Mouse (Mus musculus): Measurements from ENCODE around the gene Nectin2. TPM values are rescaled to one million over a fixed set of nuclear protein-coding genes. Genes with fewer than 3 reads are reported as not detected.

Nectin2 gene
- polyA plus RNA-seq, 1 experiment from 2014 or later: 84.5 TPM

DNA sequence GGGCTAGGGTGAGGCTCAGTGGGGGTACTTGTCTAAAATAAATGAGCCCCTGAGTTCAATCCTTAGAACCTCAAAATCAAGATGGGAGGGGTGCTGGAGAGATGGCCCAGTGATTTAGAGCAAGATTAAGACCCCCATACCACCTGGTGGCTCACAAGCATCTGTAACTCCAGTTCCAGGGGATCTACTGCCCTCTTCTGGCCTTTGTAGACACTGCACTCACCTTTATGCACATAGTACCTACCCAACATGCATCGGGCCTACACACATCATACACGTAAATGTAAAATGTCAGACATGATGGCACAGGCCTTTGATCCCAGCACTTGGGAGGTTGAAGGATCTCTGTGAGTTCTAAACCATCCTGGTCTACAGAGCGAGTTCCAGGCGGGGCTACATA is 32.4 kb upstream of the Nectin2 start:
- H3K4me3 ChIP-seq: no peak overlapping the region
- H3K9me3 ChIP-seq: no peaks in the 10 kb centered on the region
- no peak for ATAC-seq (ENCODE audit: insufficient number of reproducible peaks, low FRiP score, low TSS enrichment, low read depth)
- 90% methylated on average over 4 of the region's 4 CpGs for WGBS
- no peak overlapping the region for H3K9ac ChIP-seq
- no peak overlapping the region for H3K4me2 ChIP-seq
- no peaks in the 10 kb centered on the region for H3K27me3 ChIP-seq
- H3K27ac ChIP-seq: no peak overlapping the region
- H3K36me3 ChIP-seq: no peaks in the 10 kb centered on the region
- peaks cover 4% of the 10 kb centered on the region; the same call in 1 of the 2 replicates for H3K4me1 ChIP-seq

DNA sequence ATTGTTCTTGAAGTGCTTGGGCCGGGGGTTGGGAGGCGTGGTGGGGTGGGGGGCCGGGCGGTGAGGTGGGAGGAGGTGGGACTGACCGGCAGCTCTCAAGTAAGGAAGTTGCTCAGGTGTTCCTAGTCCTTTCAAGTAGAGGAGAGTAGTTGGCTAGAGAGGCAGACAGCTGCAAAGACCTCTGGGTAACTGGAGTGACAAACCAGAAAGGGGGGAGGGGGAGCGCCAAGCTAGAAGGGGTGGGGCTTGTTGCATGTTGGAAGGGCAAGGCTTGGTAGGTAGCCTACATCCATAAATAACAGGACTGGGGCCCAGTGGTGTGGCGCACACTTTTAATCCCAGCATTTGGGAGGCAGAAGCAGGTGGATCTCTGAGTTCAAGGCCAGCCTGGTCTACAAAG is 31.5 kb upstream of the Nectin2 start:
- Histone ChIP-seq H3K4me1 (peaks cover 4% of the 10 kb centered on the region; the same call in 1 of the 2 replicates), H3K27me3 (no peaks in the 10 kb centered on the region), H3K27ac (no peak overlapping the region), H3K9me3 (no peaks in the 10 kb centered on the region), H3K9ac (no peak overlapping the region), H3K4me2 (no peak overlapping the region), H3K36me3 (no peaks in the 10 kb centered on the region), H3K4me3 (no peak overlapping the region)
- no peak for ATAC-seq (ENCODE audit: insufficient number of reproducible peaks, low FRiP score, low TSS enrichment, low read depth)
- 89% methylated on average over 7 of the region's 7 CpGs for WGBS

DNA sequence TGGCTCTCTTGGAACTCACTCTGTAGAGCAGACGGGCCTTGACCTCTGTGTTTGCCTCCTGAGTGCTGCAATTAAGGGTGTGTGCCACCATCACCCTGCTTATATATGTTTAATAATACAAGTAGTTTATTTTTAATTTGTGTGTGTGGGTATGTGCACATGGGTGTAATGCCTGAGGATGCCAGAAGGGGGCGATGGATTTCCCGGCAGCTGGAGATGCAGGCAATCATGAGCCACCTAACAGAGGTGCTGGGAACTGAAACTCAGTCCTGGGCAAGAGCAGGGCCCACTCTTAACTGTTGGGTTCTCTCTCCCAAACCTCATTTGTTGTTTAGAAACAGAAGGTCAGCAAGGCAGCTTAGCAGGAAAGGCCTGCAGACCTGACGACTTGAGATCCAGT is 29.6 kb upstream of the Nectin2 start:
- WGBS: 79% methylated on average over 4 of the region's 4 CpGs
- Histone ChIP-seq H3K4me3 (no peak overlapping the region), H3K27me3 (no peaks in the 10 kb centered on the region), H3K9me3 (no peaks in the 10 kb centered on the region), H3K4me2 (no peak overlapping the region), H3K36me3 (no peaks in the 10 kb centered on the region), H3K9ac (no peak overlapping the region), H3K4me1 (no peaks in the 10 kb centered on the region), H3K27ac (no peak overlapping the region)
- ATAC-seq (ENCODE audit: insufficient number of reproducible peaks, low FRiP score, low TSS enrichment, low read depth): no peak

DNA sequence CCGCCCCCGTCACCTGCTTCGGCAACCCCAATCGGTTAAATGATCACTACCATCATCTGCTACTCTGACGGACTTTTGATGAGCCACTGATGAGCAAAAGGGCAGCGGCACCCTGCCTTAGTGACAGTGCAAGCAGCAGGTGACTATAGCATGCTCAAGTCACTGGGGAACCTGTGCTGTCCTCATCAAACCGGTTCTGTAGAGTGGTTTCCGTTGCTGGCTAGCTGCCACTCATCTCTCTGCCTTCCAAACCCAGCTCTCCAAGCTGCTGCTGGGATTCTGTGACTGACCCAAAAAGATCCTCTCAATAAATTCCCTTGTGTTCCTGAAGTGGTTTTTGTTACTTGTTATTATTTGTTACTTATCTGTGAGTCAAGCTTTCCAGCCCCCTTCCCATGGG is 28.4 kb upstream of the Nectin2 start:
- Histone ChIP-seq H3K4me1 (no peaks in the 10 kb centered on the region), H3K4me3 (no peak overlapping the region), H3K36me3 (no peaks in the 10 kb centered on the region), H3K27ac (no peak overlapping the region), H3K4me2 (no peak overlapping the region), H3K9ac (no peak overlapping the region), H3K27me3 (no peaks in the 10 kb centered on the region), H3K9me3 (no peaks in the 10 kb centered on the region)
- 81% methylated on average over 8 of the region's 8 CpGs for WGBS
- ATAC-seq (ENCODE audit: insufficient number of reproducible peaks, low FRiP score, low TSS enrichment, low read depth): no peak

DNA sequence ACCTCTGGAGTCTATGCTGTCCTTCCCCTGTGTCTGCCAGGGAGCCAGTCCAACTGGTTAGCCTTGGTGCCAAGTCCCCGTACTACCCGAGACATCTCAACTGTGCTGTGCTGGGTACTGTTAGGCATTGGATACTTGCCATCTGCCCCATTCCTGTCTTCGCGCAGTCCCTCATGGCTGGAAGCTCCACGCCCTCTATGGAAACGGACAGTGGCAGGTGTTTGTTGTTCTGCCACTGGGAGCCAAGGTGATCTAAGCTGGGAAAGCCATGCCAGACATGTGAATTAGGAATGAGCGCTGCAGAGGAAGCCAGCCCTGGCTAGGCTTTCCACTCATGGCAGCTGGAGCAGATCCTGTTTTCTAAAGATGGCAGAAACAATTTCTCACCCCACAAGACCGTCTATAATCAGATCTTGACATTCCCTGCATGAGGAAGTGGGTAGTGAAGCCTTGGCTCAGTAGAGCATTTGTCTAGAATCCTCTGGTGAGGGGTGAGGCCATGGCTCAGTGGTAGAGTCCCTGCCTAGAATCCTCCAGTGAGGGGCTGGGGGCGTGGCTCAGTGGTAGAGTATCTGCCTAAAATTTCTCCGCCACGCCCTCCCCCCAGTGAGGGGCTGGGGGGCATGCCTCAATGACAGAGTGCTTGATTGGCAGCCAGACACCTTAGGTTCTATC is 26.9 kb upstream of the Nectin2 start:
- Histone ChIP-seq H3K4me2 (no peak overlapping the region), H3K4me1 (no peaks in the 10 kb centered on the region), H3K4me3 (no peak overlapping the region), H3K9me3 (no peaks in the 10 kb centered on the region), H3K27me3 (no peaks in the 10 kb centered on the region), H3K36me3 (no peaks in the 10 kb centered on the region), H3K9ac (no peak overlapping the region), H3K27ac (peak overlapping the region; percentile 14)
- WGBS: 84% methylated on average over 11 of the region's 11 CpGs
- ATAC-seq (ENCODE audit: insufficient number of reproducible peaks, low FRiP score, low TSS enrichment, low read depth): peak; percentile 66; the same call in 1 of the 2 replicates

DNA sequence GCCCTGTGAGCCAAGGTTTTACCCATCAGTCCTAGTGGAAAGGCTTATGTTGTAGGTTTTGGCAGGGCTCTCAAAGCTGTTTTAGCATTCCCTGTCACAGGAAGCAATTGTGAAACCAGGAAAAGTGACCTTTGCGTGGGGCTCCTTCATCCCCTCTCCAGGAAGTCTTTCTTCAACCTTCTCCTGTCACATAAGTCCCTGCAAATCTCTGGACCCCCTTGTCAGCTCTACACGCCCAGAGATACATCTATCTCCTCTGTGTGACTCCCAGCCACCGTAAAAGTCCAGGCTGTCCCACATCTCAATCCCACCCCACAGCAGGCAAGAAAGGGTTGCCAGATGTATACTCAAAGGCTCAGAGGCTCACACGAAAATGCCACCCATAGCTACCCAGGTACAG is 21.4 kb upstream of the Nectin2 start:
- H3K4me2 ChIP-seq: peak overlapping the region; percentile 78; the same call in 1 of the 2 replicates
- H3K27me3 ChIP-seq: no peaks in the 10 kb centered on the region
- WGBS: 51% methylated on average over 4 of the region's 4 CpGs
- no peak overlapping the region for H3K4me3 ChIP-seq
- no peak for ATAC-seq (ENCODE audit: insufficient number of reproducible peaks, low FRiP score, low TSS enrichment, low read depth)
- no peak overlapping the region for H3K27ac ChIP-seq
- peaks cover 27% of the 10 kb centered on the region for H3K4me1 ChIP-seq
- no peak overlapping the region for H3K9ac ChIP-seq
- H3K9me3 ChIP-seq: no peaks in the 10 kb centered on the region
- H3K36me3 ChIP-seq: no peaks in the 10 kb centered on the region

DNA sequence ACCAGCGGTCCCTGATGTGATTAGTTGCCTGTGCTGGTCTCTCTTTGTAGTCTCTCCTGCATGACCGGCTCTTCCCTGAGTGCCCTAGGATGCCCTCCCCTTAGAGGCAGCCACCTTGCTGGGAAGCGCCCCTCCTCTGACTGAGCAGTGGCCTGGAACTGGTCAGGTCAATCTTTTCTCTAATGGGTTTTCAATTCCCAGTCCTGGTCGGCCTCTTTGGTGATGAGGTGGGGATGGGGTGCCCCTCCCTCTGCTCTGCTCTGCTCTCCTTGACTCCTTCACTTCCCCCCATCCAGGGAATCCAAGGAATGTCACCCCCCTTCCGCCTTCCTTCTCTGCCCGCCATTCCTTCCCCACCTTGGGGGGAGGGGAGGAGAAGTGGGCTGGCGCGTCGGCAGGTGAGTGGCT is 20.7 kb upstream of the Nectin2 start, which contains the start of gene Bcam:
Gene Bcam (minus strand): TSS at position 33 of the 408 bp plus-strand sequence.
- Histone ChIP-seq H3K9me3 (no peaks in the 10 kb centered on the region), H3K4me2 (peak within 1 kb of the TSS; percentile 78), H3K4me3 (peak within 1 kb of the TSS; percentile 47), H3K27me3 (no peaks in the 10 kb centered on the region), H3K27ac (peak within 1 kb of the TSS; percentile 47), H3K9ac (peak within 1 kb of the TSS; percentile 44), H3K4me1 (peaks cover 27% of the 10 kb centered on the region), H3K36me3 (no peaks in the 10 kb centered on the region)
- 5% methylated on average over 9 of the region's 9 CpGs for WGBS
- ATAC-seq (ENCODE audit: insufficient number of reproducible peaks, low FRiP score, low TSS enrichment, low read depth): no peak

DNA sequence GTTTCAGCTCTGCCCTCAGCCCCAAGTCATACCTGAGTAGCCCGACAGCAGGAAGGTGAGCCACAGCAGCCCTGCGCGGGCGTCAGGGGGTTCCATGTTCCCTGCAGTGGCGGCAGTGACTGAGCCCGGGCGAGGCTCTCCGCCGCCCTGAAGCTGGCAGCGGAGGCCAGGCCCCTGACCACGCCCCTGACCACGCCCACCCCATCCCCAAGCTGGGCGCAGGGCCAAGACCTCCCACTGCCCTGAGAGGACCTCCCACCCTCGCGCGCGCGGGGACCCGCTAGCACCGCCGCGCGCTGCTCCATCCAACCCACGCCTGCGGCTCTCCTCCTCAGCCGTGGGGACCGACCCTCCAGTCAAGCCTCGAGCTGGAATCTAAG is 20.1 kb upstream of the Nectin2 start:
- peak overlapping the region; percentile 78 for H3K4me2 ChIP-seq
- H3K9me3 ChIP-seq: no peaks in the 10 kb centered on the region
- peaks cover 27% of the 10 kb centered on the region for H3K4me1 ChIP-seq
- H3K27me3 ChIP-seq: no peaks in the 10 kb centered on the region
- peaks cover 6% of the 10 kb centered on the region; the same call in 1 of the 2 replicates for H3K36me3 ChIP-seq
- peak overlapping the region; percentile 47 for H3K4me3 ChIP-seq
- peak; percentile 67 for ATAC-seq (ENCODE audit: insufficient number of reproducible peaks, low FRiP score, low TSS enrichment, low read depth)
- peak overlapping the region; percentile 44 for H3K9ac ChIP-seq
- WGBS: under 1% methylated on average over 28 of the region's 28 CpGs
- H3K27ac ChIP-seq: peak overlapping the region; percentile 47

DNA sequence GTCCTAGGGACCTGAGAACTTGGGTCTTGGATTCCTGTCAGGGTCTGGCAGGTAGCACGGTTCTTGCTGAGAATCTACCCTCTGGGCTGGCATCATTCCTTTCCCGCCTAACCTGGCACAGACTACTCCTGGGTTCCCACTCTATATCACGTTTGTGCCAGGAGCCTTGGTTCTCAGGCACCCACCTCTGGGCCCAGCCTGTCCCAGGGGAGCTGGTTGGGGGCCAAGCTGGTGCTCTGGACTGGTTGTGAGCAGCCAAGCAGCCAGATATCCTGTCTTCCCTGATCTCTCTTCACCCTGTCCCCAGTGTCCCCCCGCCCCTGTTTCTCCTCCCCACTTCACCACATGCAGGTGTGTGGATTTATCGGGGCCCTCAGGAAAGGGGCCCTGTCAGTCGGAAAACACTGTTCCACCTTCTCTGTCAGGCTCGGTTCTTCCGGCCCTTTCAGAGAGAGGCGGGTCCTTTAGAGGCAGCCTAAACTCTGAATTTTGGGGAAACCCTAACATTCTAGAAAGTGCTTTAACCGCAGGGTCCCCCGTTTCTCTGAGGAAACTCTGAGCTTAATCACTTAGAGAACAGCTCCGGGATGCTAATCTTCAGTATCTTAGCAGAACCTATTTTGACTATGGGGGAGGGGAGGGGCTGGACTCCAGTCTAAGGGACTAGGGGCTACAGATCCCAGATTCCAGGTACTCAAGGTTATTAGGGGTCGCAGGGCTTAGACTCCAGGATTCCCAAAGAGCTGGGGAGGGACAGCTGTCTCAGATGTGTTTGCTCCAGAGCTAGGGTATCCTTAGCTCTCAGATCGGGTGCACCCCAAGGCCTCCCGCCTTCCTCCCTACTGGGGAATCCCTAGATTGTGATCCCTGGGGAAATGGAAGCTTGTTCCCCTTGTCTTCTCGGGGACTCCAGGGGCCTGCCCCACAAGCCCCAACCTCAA is 19.4 kb upstream of the Nectin2 start:
- Histone ChIP-seq H3K4me2 (peak overlapping the region; percentile 78), H3K27ac (peak overlapping the region; percentile 55), H3K9ac (peak overlapping the region; percentile 44), H3K4me3 (peak overlapping the region; percentile 47), H3K36me3 (peaks cover 12% of the 10 kb centered on the region), H3K27me3 (no peaks in the 10 kb centered on the region), H3K4me1 (peaks cover 27% of the 10 kb centered on the region), H3K9me3 (no peaks in the 10 kb centered on the region)
- 6% methylated on average over 16 of the region's 16 CpGs for WGBS
- ATAC-seq (ENCODE audit: insufficient number of reproducible peaks, low FRiP score, low TSS enrichment, low read depth): no peak

DNA sequence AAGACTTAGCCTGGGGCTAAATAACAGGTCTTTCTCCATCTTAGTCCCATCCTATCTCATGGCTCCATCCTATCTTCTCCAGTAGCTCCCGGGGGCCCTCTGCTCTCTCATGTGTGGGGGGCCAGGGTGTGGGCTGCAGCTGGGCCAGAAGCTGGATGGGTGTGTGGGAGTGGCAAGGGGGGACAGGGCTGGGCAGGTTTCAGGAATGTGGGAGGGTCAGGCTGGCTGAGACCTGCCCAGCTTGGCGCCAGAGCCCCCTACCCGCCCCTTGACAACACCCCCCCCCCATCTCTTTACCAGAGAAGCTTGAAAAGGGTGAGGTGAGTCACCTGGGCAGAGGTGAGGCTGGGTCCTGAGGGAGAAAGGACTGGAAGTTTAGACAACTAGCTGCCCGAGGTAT is 18.7 kb upstream of the Nectin2 start:
- Histone ChIP-seq H3K4me1 (peaks cover 27% of the 10 kb centered on the region), H3K9ac (no peak overlapping the region), H3K4me2 (peak overlapping the region; percentile 78), H3K9me3 (no peaks in the 10 kb centered on the region), H3K4me3 (peak overlapping the region; percentile 47), H3K27ac (peak overlapping the region; percentile 55; the same call in 1 of the 2 replicates), H3K27me3 (no peaks in the 10 kb centered on the region), H3K36me3 (peaks cover 18% of the 10 kb centered on the region)
- no peak for ATAC-seq (ENCODE audit: insufficient number of reproducible peaks, low FRiP score, low TSS enrichment, low read depth)
- 18% methylated on average over 4 of the region's 4 CpGs for WGBS

DNA sequence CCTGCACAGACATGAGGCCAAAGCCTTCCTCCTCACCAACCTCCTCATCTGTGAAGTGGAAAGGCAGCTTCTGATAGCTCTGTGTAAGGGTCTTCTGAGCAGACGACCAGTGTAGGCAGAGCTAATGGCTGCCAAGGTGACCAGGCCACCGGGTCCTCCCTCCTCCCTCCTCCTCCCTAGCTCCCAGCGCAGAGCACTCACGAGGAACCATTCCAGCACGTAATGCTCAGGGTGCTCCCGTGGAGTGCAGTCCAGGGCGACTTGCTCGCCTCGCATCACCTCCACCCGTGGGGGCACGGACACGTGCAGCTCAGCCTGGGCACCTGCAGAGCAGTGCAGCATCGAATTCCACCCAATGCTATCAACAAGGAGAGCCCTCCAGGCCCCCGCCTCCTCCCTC is 18.0 kb upstream of the Nectin2 start:
- Histone ChIP-seq H3K4me1 (peaks cover 27% of the 10 kb centered on the region), H3K9me3 (no peaks in the 10 kb centered on the region), H3K27ac (no peak overlapping the region), H3K4me3 (peak overlapping the region; percentile 47), H3K9ac (no peak overlapping the region), H3K27me3 (no peaks in the 10 kb centered on the region), H3K4me2 (peak overlapping the region; percentile 78), H3K36me3 (peaks cover 24% of the 10 kb centered on the region)
- 59% methylated on average over 14 of the region's 14 CpGs for WGBS
- ATAC-seq (ENCODE audit: insufficient number of reproducible peaks, low FRiP score, low TSS enrichment, low read depth): no peak

DNA sequence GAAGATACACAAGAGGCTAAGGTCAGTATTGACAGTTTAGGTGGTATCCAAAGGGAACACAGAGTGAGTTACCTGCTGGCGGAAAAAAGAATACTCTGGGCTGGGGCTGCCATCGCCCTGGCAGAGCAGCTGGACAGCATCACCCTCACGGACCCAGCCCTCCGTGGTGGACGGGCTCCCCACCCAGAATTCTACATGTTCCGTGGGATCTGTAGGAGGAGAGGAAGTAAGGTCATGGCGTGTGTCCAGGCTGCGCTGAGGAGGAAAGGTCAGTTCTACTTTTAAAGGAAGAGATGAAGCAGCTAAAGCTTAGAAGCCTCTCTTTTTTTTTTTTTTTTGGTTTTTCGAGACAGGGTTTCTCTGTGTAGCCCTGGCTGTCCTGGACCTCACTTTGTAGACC is 14.3 kb upstream of the Nectin2 start:
- Histone ChIP-seq H3K4me2 (no peak overlapping the region), H3K9ac (no peak overlapping the region), H3K27me3 (no peaks in the 10 kb centered on the region), H3K36me3 (peaks cover 41% of the 10 kb centered on the region), H3K9me3 (no peaks in the 10 kb centered on the region), H3K27ac (no peak overlapping the region), H3K4me3 (no peak overlapping the region), H3K4me1 (peaks cover 9% of the 10 kb centered on the region)
- no peak for ATAC-seq (ENCODE audit: insufficient number of reproducible peaks, low FRiP score, low TSS enrichment, low read depth)
- WGBS: 90% methylated on average over 9 of the region's 9 CpGs
